Mouse (Mus musculus): ENCODE measurements around the gene Ccdc191. TPM values are rescaled to one million over a fixed set of nuclear protein-coding genes. Genes with fewer than 3 reads are reported as not detected.

Gene Ccdc191
- 11.3 and 14.1 TPM in 2 replicates for polyA plus RNA-seq (2016; fragmentation: Nextera tagmentation; extraction: Ambion mirVana)

GRCm38 (mm10) chr16:43889208-43890004 lies at the start of gene Ccdc191:
Gene Ccdc191, plus strand, starts transcription at chr16:43889800.
- H3K27me3 ChIP-seq (replicated peaks) = no peaks in the 10 kb centered on the region
- peak within 1 kb of the TSS; percentile 79 for H3K9ac ChIP-seq
- peak; percentile 100 for ATAC-seq (ENCODE audit: low FRiP score, low read depth)
- H3K4me2 ChIP-seq (replicated peaks) = peak within 1 kb of the TSS; percentile 82
- WGBS = under 1% methylated on average over 33 of the region's 33 CpGs
- peak within 1 kb of the TSS; percentile 67 for H3K4me3 ChIP-seq
- no peak within 1 kb of the TSS for H3K27ac ChIP-seq
- H3K9me3 ChIP-seq = no peaks in the 10 kb centered on the region
- H3K4me1 ChIP-seq = peaks cover 10% of the 10 kb centered on the region; the same call in 1 of the 2 replicates
- no peaks in the 10 kb centered on the region for H3K36me3 ChIP-seq

- Histone ChIP-seq H3K9me3 (no peaks in the 10 kb centered on the region), H3K4me3 (no peak overlapping the region), H3K36me3 (no peaks in the 10 kb centered on the region), H3K27ac (no peak overlapping the region), H3K4me1 (no peaks in the 10 kb centered on the region), H3K27me3 (replicated peaks) (no peaks in the 10 kb centered on the region), H3K9ac (no peak overlapping the region), H3K4me2 (replicated peaks) (no peak overlapping the region)
- WGBS = 98% methylated on average over 1 of the region's 1 CpGs
- ATAC-seq (ENCODE audit: low FRiP score, low read depth) = no peak
Observed at GRCm38 (mm10) chr16:43841236-43841635, 48.4 kb upstream of the Ccdc191 start.

- no peaks in the 10 kb centered on the region for H3K27me3 ChIP-seq (replicated peaks)
- no peak for ATAC-seq (ENCODE audit: low FRiP score, low read depth)
- no peaks in the 10 kb centered on the region for H3K36me3 ChIP-seq
- H3K4me2 ChIP-seq (replicated peaks) = no peak overlapping the region
- H3K9me3 ChIP-seq = no peaks in the 10 kb centered on the region
- no peak overlapping the region for H3K9ac ChIP-seq
- H3K4me3 ChIP-seq = no peak overlapping the region
- WGBS = 78% methylated on average over 1 of the region's 1 CpGs
- H3K4me1 ChIP-seq = no peaks in the 10 kb centered on the region
- no peak overlapping the region for H3K27ac ChIP-seq
Observed at GRCm38 (mm10) chr16:43849839-43850238, 39.8 kb upstream of the Ccdc191 start.

GRCm38 (mm10) chr16:43858941-43859476 lies 30.6 kb upstream of the Ccdc191 start:
- Histone ChIP-seq H3K4me3 (no peak overlapping the region), H3K27me3 (replicated peaks) (no peaks in the 10 kb centered on the region), H3K9me3 (no peaks in the 10 kb centered on the region), H3K27ac (no peak overlapping the region), H3K4me1 (no peaks in the 10 kb centered on the region), H3K4me2 (replicated peaks) (no peak overlapping the region), H3K9ac (no peak overlapping the region), H3K36me3 (peaks cover 19% of the 10 kb centered on the region)
- WGBS = 92% methylated on average over 5 of the region's 5 CpGs
- no peak for ATAC-seq (ENCODE audit: low FRiP score, low read depth)

- Histone ChIP-seq H3K36me3 (peaks cover 24% of the 10 kb centered on the region), H3K4me3 (no peak overlapping the region), H3K9me3 (no peaks in the 10 kb centered on the region), H3K27ac (no peak overlapping the region), H3K9ac (no peak overlapping the region), H3K4me1 (no peaks in the 10 kb centered on the region), H3K4me2 (replicated peaks) (no peak overlapping the region), H3K27me3 (replicated peaks) (no peaks in the 10 kb centered on the region)
- no peak for ATAC-seq (ENCODE audit: low FRiP score, low read depth)
- 87% methylated on average over 6 of the region's 6 CpGs for WGBS
Observed at GRCm38 (mm10) chr16:43860624-43861023, 29.0 kb upstream of the Ccdc191 start.

GRCm38 (mm10) chr16:43869805-43870204 lies 19.8 kb upstream of the Ccdc191 start:
- ATAC-seq (ENCODE audit: low FRiP score, low read depth) = no peak
- Histone ChIP-seq H3K27me3 (replicated peaks) (no peaks in the 10 kb centered on the region), H3K4me2 (replicated peaks) (no peak overlapping the region), H3K4me1 (0 out of 2 replicates have a peak, but pooled peaks cover 3% of the 10 kb centered on the region), H3K27ac (no peak overlapping the region), H3K36me3 (peaks cover 33% of the 10 kb centered on the region), H3K9me3 (no peaks in the 10 kb centered on the region), H3K9ac (no peak overlapping the region), H3K4me3 (no peak overlapping the region)

GRCm38 (mm10) chr16:43871419-43871818 lies 18.2 kb upstream of the Ccdc191 start:
- H3K27ac ChIP-seq = no peak overlapping the region
- H3K4me2 ChIP-seq (replicated peaks) = no peak overlapping the region
- no peak overlapping the region for H3K4me3 ChIP-seq
- WGBS = 92% methylated on average over 7 of the region's 7 CpGs
- 0 out of 2 replicates have a peak, but pooled peaks cover 3% of the 10 kb centered on the region for H3K4me1 ChIP-seq
- H3K9ac ChIP-seq = no peak overlapping the region
- H3K36me3 ChIP-seq = peaks cover 47% of the 10 kb centered on the region
- H3K9me3 ChIP-seq = no peaks in the 10 kb centered on the region
- no peaks in the 10 kb centered on the region for H3K27me3 ChIP-seq (replicated peaks)
- no peak for ATAC-seq (ENCODE audit: low FRiP score, low read depth)

- Histone ChIP-seq H3K27me3 (replicated peaks) (no peaks in the 10 kb centered on the region), H3K9ac (no peak overlapping the region), H3K36me3 (peaks cover 33% of the 10 kb centered on the region), H3K4me3 (no peak overlapping the region), H3K4me1 (no peaks in the 10 kb centered on the region), H3K4me2 (replicated peaks) (no peak overlapping the region), H3K27ac (no peak overlapping the region), H3K9me3 (no peaks in the 10 kb centered on the region)
- ATAC-seq (ENCODE audit: low FRiP score, low read depth) = no peak
- WGBS = 91% methylated on average over 6 of the region's 6 CpGs
Observed at GRCm38 (mm10) chr16:43879769-43880168, 9.8 kb upstream of the Ccdc191 start.

- no peaks in the 10 kb centered on the region for H3K27me3 ChIP-seq (replicated peaks)
- no peaks in the 10 kb centered on the region for H3K4me1 ChIP-seq
- no peak overlapping the region for H3K9ac ChIP-seq
- no peak for ATAC-seq (ENCODE audit: low FRiP score, low read depth)
- peaks cover 17% of the 10 kb centered on the region for H3K36me3 ChIP-seq
- WGBS = 58% methylated on average over 3 of the region's 3 CpGs
- no peak overlapping the region for H3K4me3 ChIP-seq
- no peak overlapping the region for H3K4me2 ChIP-seq (replicated peaks)
- no peaks in the 10 kb centered on the region for H3K9me3 ChIP-seq
- no peak overlapping the region for H3K27ac ChIP-seq
Observed at GRCm38 (mm10) chr16:43881636-43882035, 8.0 kb upstream of the Ccdc191 start.

GRCm38 (mm10) chr16:43882329-43882728 lies 7.3 kb upstream of the Ccdc191 start:
- Histone ChIP-seq H3K27ac (no peak overlapping the region), H3K9me3 (no peaks in the 10 kb centered on the region), H3K4me2 (replicated peaks) (no peak overlapping the region), H3K27me3 (replicated peaks) (no peaks in the 10 kb centered on the region), H3K9ac (no peak overlapping the region), H3K4me3 (no peak overlapping the region), H3K4me1 (no peaks in the 10 kb centered on the region), H3K36me3 (peaks cover 16% of the 10 kb centered on the region)
- WGBS = 99% methylated on average over 2 of the region's 2 CpGs
- no peak for ATAC-seq (ENCODE audit: low FRiP score, low read depth)

- Histone ChIP-seq H3K4me1 (peaks cover 10% of the 10 kb centered on the region; the same call in 1 of the 2 replicates), H3K4me3 (peak overlapping the region; percentile 67), H3K36me3 (no peaks in the 10 kb centered on the region), H3K27ac (no peak overlapping the region), H3K9ac (peak overlapping the region; percentile 79), H3K4me2 (replicated peaks) (peak overlapping the region; percentile 70), H3K9me3 (no peaks in the 10 kb centered on the region), H3K27me3 (replicated peaks) (no peaks in the 10 kb centered on the region)
- ATAC-seq (ENCODE audit: low FRiP score, low read depth) = peak; percentile 98
- 0% methylated on average over 9 of the region's 9 CpGs for WGBS
Observed at GRCm38 (mm10) chr16:43890005-43890336, 371 bp downstream of the Ccdc191 start.

GRCm38 (mm10) chr16:43890747-43891336 lies 1.2 kb downstream of the Ccdc191 start:
- Histone ChIP-seq H3K9me3 (no peaks in the 10 kb centered on the region), H3K27me3 (replicated peaks) (no peaks in the 10 kb centered on the region), H3K4me1 (peaks cover 10% of the 10 kb centered on the region; the same call in 1 of the 2 replicates), H3K36me3 (no peaks in the 10 kb centered on the region), H3K9ac (no peak overlapping the region), H3K4me3 (no peak overlapping the region), H3K27ac (no peak overlapping the region), H3K4me2 (replicated peaks) (peak overlapping the region; percentile 70)
- 88% methylated on average over 4 of the region's 4 CpGs for WGBS
- ATAC-seq (ENCODE audit: low FRiP score, low read depth) = no peak

All from neural tube, embryonic 12.5 days (tissue).